Mouse (Mus musculus) gonadal fat pad, adult 2 months (tissue): ENCODE measurements around the gene Smap1. TPM values are rescaled to one million over a fixed set of nuclear protein-coding genes. Genes with fewer than 3 reads are reported as not detected.

Source experiments
- DNase-seq: peaks from one replicate; pipeline ENCODE4 v3.0.0-alpha.2; 2012; ENCODE audit warnings: low read depth
- polyA plus RNA-seq: library from polyadenylated mRNA; depleted of rRNA; stranded (reverse); fragments of >200 nt; gene quantifications from 2 replicates; pipeline ENCODE4 v1.2.3, GENCODE M21; 2012; rRNA removed

The Smap1 gene
- polyA plus RNA-seq, 1 experiment: 40.6 TPM

GRCm38 (mm10) chr1:23836630-23837029 lies 85.5 kb downstream of the Smap1 start:
- no peak for DNase-seq

- DNase-seq: no peak
Observed at GRCm38 (mm10) chr1:23834819-23835218, 87.3 kb downstream of the Smap1 start.

- DNase-seq: no peak
Observed at GRCm38 (mm10) chr1:23834246-23834645, 87.9 kb downstream of the Smap1 start.

GRCm38 (mm10) chr1:23826887-23827758 lies 95.0 kb downstream of the Smap1 start:
- no peak for DNase-seq

GRCm38 (mm10) chr1:23821615-23822014 lies 100.5 kb downstream of the Smap1 start:
- DNase-seq: no peak

GRCm38 (mm10) chr1:23798306-23798705 lies 123.8 kb downstream of the Smap1 start:
- no peak for DNase-seq

Other genes starting within 250 kb of the Smap1 start
- gene B3gat2, start 160.6 kb downstream of the Smap1 start, polyA plus RNA-seq: 0.03 and 0.04 TPM in 2 replicates
- 11.7 and 20.4 TPM in 2 replicates for gene Sdhaf4, start 83.3 kb upstream of the Smap1 start, polyA plus RNA-seq
- gene Fam135a, start 178.0 kb upstream of the Smap1 start, polyA plus RNA-seq: 6.9 and 7.1 TPM in 2 replicates